Mouse (Mus musculus): ENCODE results near the gene Fam222b.
"Not testable (repeated sequence)": the region's sequence is repeated elsewhere in the genome, so short reads cannot be mapped to it uniquely, and the experiment has no call there.

Fam222b gene

GRCm38 (mm10) chr11:78180081-78180761 lies 85.8 kb downstream of the Fam222b start:
- peak; percentile 52 for DNase-seq (ENCODE audit: low read depth, low spot score)

- DNase-seq (ENCODE audit: low read depth, low spot score) = no peak
Observed at GRCm38 (mm10) chr11:78181830-78182357, 87.4 kb downstream of the Fam222b start.

GRCm38 (mm10) chr11:78182450-78182849 lies 88.0 kb downstream of the Fam222b start:
- peak; percentile 30 for DNase-seq (ENCODE audit: low read depth, low spot score)

DNA sequence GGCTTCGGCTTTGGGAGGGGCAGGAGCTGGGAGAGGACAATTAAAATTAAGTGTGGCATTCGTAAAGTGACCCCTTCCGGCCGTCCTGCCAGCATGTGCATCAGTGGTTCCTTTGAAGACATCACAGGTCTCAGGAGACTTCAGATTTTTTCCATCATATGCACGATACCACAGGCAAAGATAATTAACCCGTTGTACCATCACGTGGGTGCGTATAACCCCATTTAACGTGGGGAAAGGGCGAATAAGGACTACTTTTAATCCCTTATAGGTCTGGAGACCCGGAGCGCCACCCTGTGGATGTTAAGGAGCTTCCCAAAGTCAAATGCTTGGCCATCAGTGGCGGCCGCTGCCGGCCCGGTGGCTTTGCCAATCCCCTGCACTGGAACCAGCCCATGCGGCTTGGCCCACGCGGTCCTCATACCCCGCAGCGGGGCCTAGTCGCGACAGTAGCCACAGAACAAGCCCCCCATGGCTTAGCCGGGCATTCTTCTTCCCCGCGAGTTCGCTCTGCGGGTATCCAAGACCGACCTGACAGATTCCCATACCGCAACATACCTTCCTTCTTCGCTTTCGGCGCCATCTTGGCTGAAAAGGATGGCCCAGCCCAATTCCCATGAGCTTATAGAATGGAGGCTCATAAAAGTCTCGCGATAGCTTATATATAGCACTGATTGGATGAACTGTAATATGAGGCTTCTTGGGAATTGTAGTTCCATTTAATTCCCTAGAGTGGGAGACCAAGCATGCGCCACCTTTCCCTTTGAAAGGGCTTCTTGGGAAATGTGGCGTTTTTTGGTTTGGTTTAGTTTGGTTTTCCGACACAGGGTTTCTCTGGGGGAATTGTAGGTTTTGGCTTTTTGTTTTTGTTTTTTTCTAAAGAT lies 88.7 kb downstream of the Fam222b start, which contains the start of gene Rpl23a:
Gene Rpl23a (minus strand): TSS at position 624 of the 884 bp plus-strand sequence.
- DNase-seq (ENCODE audit: low read depth, low spot score) = peak; percentile 91

GRCm38 (mm10) chr11:78183884-78184514 lies 89.5 kb downstream of the Fam222b start:
- DNase-seq (ENCODE audit: low read depth, low spot score) = peak; percentile 46

- DNase-seq (ENCODE audit: low read depth, low spot score) = not testable (repeated sequence)
Observed at GRCm38 (mm10) chr11:78184702-78185101, 90.2 kb downstream of the Fam222b start.

DNA sequence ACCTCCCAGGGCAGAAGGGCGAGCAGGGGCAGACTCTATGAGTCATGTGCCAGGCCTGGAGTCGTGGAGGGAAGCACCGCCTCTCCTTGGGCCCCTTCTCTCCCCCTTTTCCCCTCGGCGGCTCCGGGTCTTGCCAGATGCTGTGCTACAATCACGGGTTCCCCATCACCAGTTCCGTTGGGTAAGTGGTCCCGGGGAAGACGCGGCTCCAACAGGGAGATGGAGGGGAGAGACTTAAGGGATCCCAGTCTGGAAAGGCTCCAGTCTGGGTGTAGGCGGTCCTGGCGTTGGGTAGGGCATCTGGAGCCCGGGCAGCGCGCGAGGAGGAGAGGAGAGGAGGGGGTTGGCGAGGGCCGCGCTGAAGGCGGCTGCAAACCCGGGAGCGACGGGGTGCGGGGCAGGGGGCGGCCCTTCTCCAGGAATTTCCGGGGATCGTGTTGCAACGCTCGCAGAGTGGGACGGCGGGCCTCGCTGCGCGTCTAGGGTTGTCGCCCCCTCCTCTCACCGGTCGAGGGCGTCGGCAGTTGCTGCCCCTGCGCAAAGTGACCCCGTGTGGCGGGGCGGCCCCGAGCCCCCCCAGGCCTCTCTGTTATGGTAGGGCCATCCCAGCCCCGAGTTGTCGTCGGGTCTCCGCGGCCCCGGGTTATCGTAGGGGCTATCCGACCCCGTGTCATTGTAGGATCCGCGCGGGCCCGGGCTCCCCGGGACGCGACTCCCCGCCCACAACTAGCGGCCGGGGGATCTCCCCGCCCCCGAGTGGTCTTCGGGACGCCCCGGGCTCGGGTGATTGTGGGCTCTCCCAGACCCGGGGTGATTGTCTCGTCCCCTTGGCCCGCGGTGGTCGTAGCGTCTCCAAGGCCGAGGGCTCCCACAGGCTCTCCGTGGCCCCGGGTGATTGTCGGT lies 94.1 kb downstream of the Fam222b start, which contains the start of gene Rab34:
Gene Rab34 (plus strand): TSS at position 100 of the 903 bp plus-strand sequence.
- DNase-seq (ENCODE audit: low read depth, low spot score) = no peak

- no peak for DNase-seq (ENCODE audit: low read depth, low spot score)
Observed at GRCm38 (mm10) chr11:78189234-78190040, 95.0 kb downstream of the Fam222b start.

DNA sequence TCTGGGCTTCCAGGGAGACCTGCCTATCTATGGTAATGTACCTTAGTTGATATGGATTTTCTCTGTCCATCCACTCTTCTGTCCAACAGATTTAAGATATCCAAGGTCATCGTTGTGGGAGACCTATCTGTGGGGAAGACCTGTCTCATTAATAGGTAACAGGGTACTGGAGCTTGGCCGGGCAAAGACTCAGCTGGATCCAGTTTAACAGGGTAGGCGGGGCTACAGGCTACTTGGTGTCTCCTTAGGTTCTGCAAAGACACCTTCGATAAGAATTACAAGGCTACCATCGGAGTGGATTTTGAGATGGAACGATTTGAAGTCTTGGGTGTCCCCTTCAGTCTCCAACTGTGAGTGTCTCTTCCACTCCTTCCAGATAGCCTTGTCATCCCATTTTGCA lies 95.6 kb downstream of the Fam222b start:
- DNase-seq (ENCODE audit: low read depth, low spot score) = no peak

- no peak for DNase-seq (ENCODE audit: low read depth, low spot score)
Observed at GRCm38 (mm10) chr11:78193113-78193512, 98.7 kb downstream of the Fam222b start, which contains the start of gene Proca1. Gene Proca1 (plus strand): TSS chr11:78193392.

DNA sequence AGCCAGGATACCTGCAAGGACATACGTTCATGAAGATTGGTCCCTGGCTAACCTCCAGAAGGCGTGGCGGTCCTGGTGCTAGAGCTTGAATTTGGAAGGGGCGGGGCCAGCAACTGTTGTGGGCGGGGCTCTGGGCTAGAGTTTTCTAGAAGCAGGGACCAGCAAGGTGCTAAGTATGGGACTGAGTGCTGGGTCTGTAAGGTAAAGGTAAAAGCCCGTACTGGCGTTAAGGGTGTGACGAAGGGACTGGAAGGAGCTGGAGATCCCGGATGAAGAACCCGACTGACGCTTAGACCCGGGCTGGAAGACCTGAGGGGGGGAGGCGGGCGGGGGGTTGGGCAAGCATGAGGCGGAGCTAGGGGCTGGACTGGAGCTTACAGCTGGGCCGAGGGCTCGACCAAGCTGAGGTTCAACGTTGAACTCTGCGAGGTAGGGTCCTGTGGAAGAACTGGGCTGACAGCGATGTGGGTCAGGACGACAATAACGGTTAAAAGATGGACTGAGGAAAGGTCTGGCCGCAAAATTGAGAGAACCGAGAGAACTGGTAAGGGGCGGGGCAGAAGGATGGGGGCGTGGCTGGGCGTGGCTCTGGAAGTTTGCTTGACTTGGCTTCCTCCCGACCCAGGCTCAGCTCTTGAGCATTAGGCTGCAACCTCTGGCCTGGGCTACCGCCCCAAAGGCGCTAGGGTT lies 100.1 kb downstream of the Fam222b start:
- peak; percentile 91 for DNase-seq (ENCODE audit: low read depth, low spot score)

- no peak for DNase-seq (ENCODE audit: low read depth, low spot score)
Observed at GRCm38 (mm10) chr11:78195101-78195863, 100.8 kb downstream of the Fam222b start.

- DNase-seq (ENCODE audit: low read depth, low spot score) = no peak
Observed at GRCm38 (mm10) chr11:78202372-78202771, 107.9 kb downstream of the Fam222b start.

GRCm38 (mm10) chr11:78204287-78204686 lies 109.8 kb downstream of the Fam222b start:
- no peak for DNase-seq (ENCODE audit: low read depth, low spot score)

DNA sequence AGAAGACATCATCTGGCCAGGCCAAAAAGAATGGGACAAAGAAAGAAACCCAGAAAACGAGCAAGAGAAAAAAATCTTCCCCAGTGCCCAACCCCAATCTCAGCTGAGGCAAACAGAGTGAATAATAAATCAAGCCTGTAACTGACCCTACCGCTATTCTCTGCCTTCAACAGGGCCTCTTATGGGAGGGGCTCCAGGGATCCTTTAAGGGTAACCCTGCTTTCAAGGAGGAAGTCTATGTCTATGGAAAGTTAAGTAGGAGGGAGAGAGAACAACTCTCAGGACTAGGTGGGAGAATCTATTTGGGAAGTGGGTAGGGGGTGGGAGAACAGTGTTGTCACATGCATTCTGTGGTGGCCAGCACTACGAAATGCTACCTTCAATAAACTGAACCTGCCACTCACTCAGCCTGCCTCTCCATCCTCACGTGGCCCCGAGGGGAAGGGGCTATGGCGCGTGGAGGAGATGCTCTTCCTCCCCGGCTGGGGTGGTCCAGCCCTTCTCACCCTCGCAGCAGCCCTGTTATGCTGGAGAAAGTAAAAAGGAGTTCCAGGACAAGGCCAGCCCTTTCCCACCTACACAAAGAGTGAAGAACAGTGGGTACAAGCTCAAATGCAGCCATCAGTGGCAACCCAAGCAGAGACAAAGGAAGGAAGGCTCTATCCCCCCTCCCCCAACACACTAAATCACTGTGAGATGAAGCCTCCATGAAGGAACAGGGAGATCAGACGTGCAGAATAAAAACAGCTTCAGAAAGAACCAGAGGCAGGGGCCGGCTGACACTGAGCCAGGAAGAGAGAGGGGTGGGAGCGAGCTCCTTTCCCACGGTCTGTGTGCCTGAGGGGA lies 111.1 kb downstream of the Fam222b start:
- no peak for DNase-seq (ENCODE audit: low read depth, low spot score)
